Mouse (Mus musculus) stomach, embryonic 14.5 days (tissue): ENCODE results near the gene B4galt7. TPM values are rescaled to one million over a fixed set of nuclear protein-coding genes. Genes with fewer than 3 reads are reported as not detected.
"Not testable (repeated sequence)": the region's sequence is repeated elsewhere in the genome, so short reads cannot be mapped to it uniquely, and the experiment has no call there.

Experiments used
- ATAC-seq: fragments of 200-750 bp; cut with Nextera tagmentation; 2 replicates; pipeline ENCODE4 v1.8.0; 2017; ENCODE audit warnings: low read depth, moderate TSS enrichment; ENCODE audit not compliant: insufficient number of reproducible peaks, insufficient read depth, low FRiP score
- H3K27ac ChIP-seq: fragments of 300-500 bp; sonication (generic); 2 replicates; pipeline ENCODE4 v1.5.1; 2014; ENCODE audit warnings: mild to moderate bottlenecking, low read length, moderate library complexity, mixed read lengths
- H3K27me3 ChIP-seq: fragments of 300-500 bp; sonication (generic); 2 replicates; pipeline ENCODE4 v1.6.1; 2014; ENCODE audit warnings: low read length, control low read depth, mixed read lengths; ENCODE audit not compliant: control insufficient read depth, insufficient read depth
- H3K36me3 ChIP-seq: fragments of 300-500 bp; sonication (generic); 2 replicates; pipeline ENCODE4 v1.6.1; 2014; ENCODE audit warnings: mild to moderate bottlenecking, control low read depth, low read length, moderate library complexity, mixed read lengths; ENCODE audit not compliant: control insufficient read depth, insufficient read depth
- H3K4me1 ChIP-seq: fragments of 300-500 bp; sonication (generic); 2 replicates; pipeline ENCODE4 v1.6.1; 2014; ENCODE audit warnings: low read length, control low read depth, mixed read lengths; ENCODE audit not compliant: control insufficient read depth, insufficient read depth
- H3K4me2 ChIP-seq: fragments of 300-500 bp; sonication (generic); replicated peaks from 2 replicates; pipeline ENCODE4 v1.6.1; 2014; ENCODE audit warnings: low read depth, low read length, control low read depth
- H3K4me3 ChIP-seq: fragments of 300-500 bp; sonication (generic); 2 replicates; pipeline ENCODE4 v1.5.1; 2014; ENCODE audit warnings: low read depth, low read length, control low read depth
- H3K9ac ChIP-seq: fragments of 300-500 bp; sonication (generic); replicated peaks from 2 replicates; pipeline ENCODE4 v1.6.1; 2014; ENCODE audit warnings: low read depth, mild to moderate bottlenecking, control low read depth, low read length, moderate library complexity, mixed read lengths
- H3K9me3 ChIP-seq: fragments of 300-500 bp; sonication (generic); 2 replicates; pipeline ENCODE4 v1.6.1; 2016; ENCODE audit warnings: low read depth, low read length, control low read depth; ENCODE audit not compliant: control insufficient read depth
- WGBS: fragments of 180-500 bp; shearing (Covaris S2); extraction: QIAGEN DNeasy Blood & Tissue Kit; methylation state at CpG from one replicate; pipeline ENCODE4 v1.1.7; 2014; 5-methylcytosine and 5-hydroxymethylcytosine counted together
- polyA plus RNA-seq: library from polyadenylated mRNA; unstranded; fragments of >200 nt; fragmentation: Nextera tagmentation; extraction: Ambion mirVana; gene quantifications from 2 replicates; pipeline ENCODE4 v1.2.1, GENCODE M21; 2014

Gene B4galt7
- polyA plus RNA-seq, 1 experiment from 2014 or later: 24.9 TPM

DNA sequence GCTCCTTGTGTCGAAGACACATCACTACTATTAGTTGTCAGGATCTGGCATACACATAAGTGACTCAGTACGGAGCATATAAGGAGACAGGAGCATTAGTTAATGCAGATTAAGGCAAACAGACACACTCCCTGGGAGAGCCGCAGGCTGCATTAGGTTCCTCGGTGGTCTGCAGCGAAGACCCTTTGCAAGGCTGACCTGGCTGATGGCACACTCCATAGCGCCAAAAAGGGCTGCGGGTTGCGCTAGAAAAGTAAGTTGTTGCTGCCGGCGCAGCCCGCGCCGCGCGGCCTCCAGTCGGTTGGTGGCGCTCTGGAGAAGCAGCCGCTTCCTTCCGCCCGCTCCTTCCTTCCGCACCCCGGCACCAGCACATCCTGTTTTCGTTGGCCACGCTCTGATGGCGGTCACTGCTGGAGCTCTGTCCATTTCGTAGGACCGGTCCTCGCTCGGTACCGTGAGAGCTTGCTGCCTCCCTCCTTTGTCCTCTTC lies 35.0 kb downstream of the B4galt7 start, which contains the start of gene Ddx46:
Gene Ddx46 (plus strand): TSS at position 389 of the 489 bp plus-strand sequence.
- WGBS: 6% methylated on average over 30 of the region's 30 CpGs
- no peak within 1 kb of the TSS for H3K27ac ChIP-seq
- H3K36me3 ChIP-seq: peaks cover 34% of the 10 kb centered on the region
- ATAC-seq: peak; percentile 85; the same call in 1 of the 2 replicates
- peak within 1 kb of the TSS; percentile 95 for H3K9ac ChIP-seq
- no peaks in the 10 kb centered on the region for H3K27me3 ChIP-seq
- H3K4me3 ChIP-seq: peak within 1 kb of the TSS; percentile 99
- H3K4me2 ChIP-seq: peak within 1 kb of the TSS; percentile 79
- H3K4me1 ChIP-seq: 0 out of 2 replicates have a peak, but pooled peaks cover 6% of the 10 kb centered on the region
- no peaks in the 10 kb centered on the region for H3K9me3 ChIP-seq

DNA sequence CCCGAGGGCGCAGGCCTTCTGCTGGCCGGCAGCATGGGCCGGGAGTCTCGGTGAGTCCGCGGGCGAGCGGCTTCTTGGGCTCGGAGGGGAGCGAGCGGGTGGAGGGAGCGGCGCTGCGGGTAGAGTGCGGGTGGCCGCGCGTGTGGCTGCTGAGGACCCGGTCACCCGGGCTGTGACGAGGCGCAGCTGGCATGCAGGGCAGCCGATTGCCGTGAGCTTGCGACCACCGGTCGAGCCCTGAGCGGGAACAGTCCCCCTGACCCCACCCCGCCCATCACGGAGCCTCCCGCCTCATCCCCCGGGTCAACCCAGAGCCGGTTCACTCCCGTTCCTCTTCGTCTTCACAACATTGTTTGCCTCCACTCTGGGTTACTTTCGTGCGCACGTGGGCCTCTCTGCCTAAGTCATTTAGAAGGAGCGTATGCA lies 35.5 kb downstream of the B4galt7 start:
- ATAC-seq: peak; percentile 56; the same call in 1 of the 2 replicates
- Histone ChIP-seq H3K9ac (peak overlapping the region; percentile 95), H3K9me3 (no peaks in the 10 kb centered on the region), H3K4me2 (peak overlapping the region; percentile 79), H3K36me3 (peaks cover 39% of the 10 kb centered on the region), H3K27ac (no peak overlapping the region), H3K4me1 (0 out of 2 replicates have a peak, but pooled peaks cover 6% of the 10 kb centered on the region), H3K4me3 (peak overlapping the region; percentile 99), H3K27me3 (no peaks in the 10 kb centered on the region)
- WGBS: 0% methylated on average over 38 of the region's 40 CpGs

DNA sequence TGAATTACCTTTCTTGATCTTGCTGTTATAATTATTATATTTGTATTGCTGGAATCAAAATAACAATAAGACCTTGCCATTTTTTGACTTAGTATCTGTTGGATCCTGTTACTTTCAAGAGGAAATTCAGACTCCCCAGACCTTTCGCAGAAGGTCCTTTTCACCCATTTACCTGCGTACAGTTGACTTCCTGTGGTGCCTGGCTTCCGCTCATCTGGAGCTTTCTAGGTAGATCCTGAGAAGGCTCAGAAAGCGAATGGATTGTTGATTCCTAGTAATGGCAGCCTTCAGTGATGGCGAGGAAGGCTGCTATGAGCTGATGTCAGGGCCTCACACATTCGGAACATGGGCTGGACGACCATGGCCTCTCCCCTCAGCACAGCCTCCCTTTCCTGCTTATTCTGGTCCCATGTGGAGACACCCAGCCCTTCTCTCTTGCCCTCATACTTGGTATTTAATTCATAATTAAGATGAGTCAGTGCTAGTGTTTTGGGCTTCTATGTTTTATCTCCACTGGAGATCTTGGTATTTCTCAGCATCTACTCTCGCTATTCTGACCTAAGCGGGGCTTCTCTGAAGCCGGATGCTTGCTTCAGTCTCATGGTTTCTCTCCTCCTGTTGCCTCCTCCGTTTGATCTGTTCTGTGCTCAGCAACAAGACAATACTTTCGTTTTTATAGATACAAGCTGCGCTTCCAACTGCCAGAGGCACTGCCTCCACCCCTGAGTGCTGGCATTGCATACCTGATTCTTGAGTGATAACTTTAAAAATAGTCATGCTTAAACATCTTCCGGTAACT lies 36.7 kb downstream of the B4galt7 start:
- Histone ChIP-seq H3K4me1 (0 out of 2 replicates have a peak, but pooled peaks cover 6% of the 10 kb centered on the region), H3K27ac (no peak overlapping the region), H3K27me3 (no peaks in the 10 kb centered on the region), H3K9me3 (no peaks in the 10 kb centered on the region), H3K4me3 (no peak overlapping the region; the same call in 1 of the 2 replicates), H3K4me2 (peak overlapping the region; percentile 79; the same call in 1 of the 2 replicates), H3K9ac (no peak overlapping the region), H3K36me3 (peaks cover 41% of the 10 kb centered on the region)
- no peak for ATAC-seq
- 89% methylated on average over 14 of the region's 14 CpGs for WGBS

DNA sequence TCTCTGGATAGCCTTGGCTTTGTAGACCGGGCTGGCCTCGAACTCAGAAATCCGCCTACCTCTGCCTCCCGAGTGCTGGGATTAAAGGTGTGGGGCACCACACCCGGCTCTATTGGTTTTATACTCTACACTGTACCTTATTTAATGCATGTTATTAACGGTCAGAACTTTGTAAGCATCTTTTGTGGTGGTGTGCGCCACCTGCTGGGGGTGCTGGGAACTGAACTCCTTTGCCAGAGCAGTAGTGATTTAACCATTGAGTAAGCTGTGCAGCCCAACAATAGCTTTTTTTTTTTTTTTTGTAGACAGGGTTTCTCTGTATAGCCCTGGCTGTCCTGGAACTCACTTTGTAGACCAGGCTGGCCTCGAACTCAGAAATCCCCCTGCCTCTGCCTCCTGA lies 40.8 kb downstream of the B4galt7 start:
- H3K27me3 ChIP-seq, H3K4me2 ChIP-seq, H3K9me3 ChIP-seq, H3K9ac ChIP-seq, H3K27ac ChIP-seq, ATAC-seq, H3K4me3 ChIP-seq, H3K4me1 ChIP-seq: not testable (repeated sequence)
- WGBS: 49% methylated on average over 8 of the region's 8 CpGs
- H3K36me3 ChIP-seq: peaks cover 43% of the 10 kb centered on the region

DNA sequence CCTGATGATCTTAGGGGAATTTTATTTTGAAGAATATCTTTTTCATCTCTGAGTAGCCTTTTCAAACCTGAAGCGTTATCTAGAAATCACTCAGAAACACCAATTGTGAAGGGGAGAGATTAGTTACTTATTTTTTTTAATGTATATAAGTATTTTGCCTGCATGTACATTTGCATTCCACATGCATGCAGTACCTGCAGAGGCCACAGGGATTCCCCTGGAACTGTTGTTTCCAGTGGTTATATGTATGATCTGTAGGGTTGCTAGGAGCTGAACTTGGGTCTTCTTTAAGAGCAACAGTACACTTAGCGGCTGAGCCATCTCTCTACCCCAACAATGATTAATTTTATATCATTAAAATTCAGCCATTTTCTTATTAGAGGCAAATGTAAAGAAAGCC lies 44.8 kb downstream of the B4galt7 start:
- Histone ChIP-seq H3K36me3 (peaks cover 63% of the 10 kb centered on the region), H3K4me3 (no peak overlapping the region), H3K27ac (no peak overlapping the region), H3K9me3 (no peaks in the 10 kb centered on the region), H3K4me1 (no peaks in the 10 kb centered on the region), H3K4me2 (no peak overlapping the region), H3K27me3 (no peaks in the 10 kb centered on the region), H3K9ac (no peak overlapping the region)
- ATAC-seq: no peak
- WGBS: 92% methylated on average over 2 of the region's 2 CpGs

DNA sequence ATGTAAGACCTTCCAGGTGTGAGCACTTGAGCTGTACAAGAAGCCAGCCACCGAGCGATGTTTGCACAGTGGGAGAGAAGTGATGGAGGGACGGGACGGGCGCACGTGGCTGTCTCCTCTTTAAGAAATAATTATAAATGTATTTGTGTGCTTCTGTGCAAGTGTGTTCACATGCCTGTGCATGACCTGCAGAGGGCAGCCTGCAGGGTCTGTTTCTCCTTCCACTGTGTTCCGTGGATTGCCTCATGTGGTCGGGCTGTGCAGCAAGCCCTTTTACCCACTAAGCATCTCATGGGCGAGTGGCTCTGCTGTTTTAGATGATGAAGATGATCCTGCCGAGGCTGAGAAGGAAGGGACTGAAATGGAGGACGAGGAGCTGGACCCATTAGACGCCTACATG lies 50.4 kb downstream of the B4galt7 start:
- no peak for ATAC-seq
- H3K27me3 ChIP-seq: no peaks in the 10 kb centered on the region
- WGBS: 89% methylated on average over 12 of the region's 12 CpGs
- no peak overlapping the region for H3K4me3 ChIP-seq
- no peak overlapping the region for H3K4me2 ChIP-seq
- no peak overlapping the region for H3K27ac ChIP-seq
- no peaks in the 10 kb centered on the region for H3K9me3 ChIP-seq
- H3K9ac ChIP-seq: no peak overlapping the region
- H3K36me3 ChIP-seq: peaks cover 91% of the 10 kb centered on the region
- H3K4me1 ChIP-seq: no peaks in the 10 kb centered on the region

DNA sequence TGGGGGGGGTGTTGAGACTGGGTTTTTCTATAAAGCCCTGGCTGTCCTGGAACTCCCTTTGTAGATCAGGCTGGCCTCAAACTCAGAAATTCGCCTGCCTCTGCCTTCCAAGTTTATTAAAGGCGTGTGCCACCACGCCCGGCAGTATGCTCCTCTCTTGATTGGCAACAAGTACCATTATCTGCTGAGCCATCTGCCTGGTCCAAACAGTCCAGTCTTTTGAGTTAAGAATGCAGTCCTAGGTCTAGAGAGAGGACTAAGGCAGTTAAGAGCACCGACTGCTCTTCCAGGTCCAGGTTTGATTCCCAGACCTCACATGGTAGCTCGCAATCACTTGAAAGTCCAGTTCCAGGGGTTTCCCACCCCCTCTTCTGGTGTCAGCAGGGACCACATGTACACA lies 51.3 kb downstream of the B4galt7 start:
- Histone ChIP-seq H3K4me3 (no peak overlapping the region), H3K4me2 (no peak overlapping the region), H3K4me1 (no peaks in the 10 kb centered on the region), H3K27me3 (no peaks in the 10 kb centered on the region), H3K36me3 (peaks cover 91% of the 10 kb centered on the region), H3K27ac (no peak overlapping the region), H3K9ac (no peak overlapping the region), H3K9me3 (no peaks in the 10 kb centered on the region)
- ATAC-seq: no peak
- WGBS: 93% methylated on average over 6 of the region's 6 CpGs
